Mouse (Mus musculus): ENCODE data around the gene Olfr959. TPM values are rescaled to one million over a fixed set of nuclear protein-coding genes. Genes with fewer than 3 reads are reported as not detected.

The Olfr959 gene
- not detected for total RNA-seq (2021)
- long read RNA-seq, experiment 1 = 0 reads
- long read RNA-seq, experiment 2 = 0 reads

DNA sequence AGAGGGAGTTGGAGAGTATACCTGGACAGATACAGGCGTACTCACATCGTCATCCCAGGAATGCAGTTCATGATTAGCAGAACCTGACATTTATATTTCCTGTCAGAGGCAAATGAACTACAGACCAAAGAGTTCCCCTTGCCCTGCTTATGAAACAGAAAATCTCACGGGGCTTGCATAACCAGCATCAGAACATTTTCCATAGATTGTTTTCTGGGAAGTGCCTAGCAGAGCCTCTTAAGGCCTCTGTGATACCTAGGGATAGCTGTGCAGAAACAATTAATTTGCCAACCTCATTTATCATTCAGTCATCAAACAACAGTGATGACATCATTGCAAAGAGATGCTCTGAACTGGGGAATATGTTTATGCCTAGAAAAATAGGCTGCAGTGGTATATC is at the start of gene Olfr959:
TSS of gene Olfr959 (minus strand) at position 101 of the 400 bp plus-strand sequence.
- DNase-seq = no peak
- intact Hi-C loops (cut with DNase I) = no loop called here

DNA sequence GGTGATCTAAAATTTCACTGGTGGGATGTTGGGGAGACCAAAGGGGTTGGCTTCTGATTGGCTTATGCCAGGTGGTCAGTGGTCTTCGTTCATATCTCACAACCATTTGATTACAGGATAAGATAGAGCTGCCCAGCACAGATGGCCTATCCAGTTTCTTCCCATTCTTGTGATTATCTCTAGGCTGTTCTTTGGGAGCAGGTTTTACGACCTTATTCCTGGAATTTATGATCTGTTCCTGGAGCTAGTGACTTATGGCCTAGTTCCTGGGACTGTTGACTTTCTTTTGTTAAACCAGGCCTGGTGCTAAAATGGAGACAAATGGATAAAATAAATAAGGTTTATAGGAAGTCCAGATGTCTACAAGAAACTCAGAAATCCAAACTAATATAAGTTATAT is 49.3 kb upstream of the Olfr959 start:
- no peak for DNase-seq

DNA sequence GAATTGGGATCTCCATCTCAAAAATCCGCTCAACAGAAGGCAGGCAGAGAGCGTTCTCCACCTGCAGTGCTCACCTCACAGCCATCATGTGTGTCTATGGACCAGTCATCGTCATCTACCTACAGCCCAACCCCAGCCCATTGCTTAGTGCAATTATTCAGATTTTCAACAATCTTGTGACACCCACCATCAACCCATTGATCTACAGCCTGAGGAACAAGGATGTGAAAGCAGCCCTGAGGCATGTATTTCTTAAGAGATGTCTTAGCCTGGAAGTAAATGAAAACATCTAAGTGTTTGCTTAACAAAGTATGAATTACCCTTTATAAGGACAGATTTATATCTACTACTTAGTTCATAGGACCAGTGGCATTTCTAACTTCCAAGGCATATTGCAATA is 48.4 kb upstream of the Olfr959 start:
- intact Hi-C loops (cut with DNase I) = no loop called here
- DNase-seq = no peak

More for the DNA sequence above, 49.3 kb upstream of the Olfr959 start:
- intact Hi-C loops (cut with DNase I) = no loop called here

- intact Hi-C loops (cut with DNase I) = no loop called here
Observed at GRCm38 (mm10) chr9:39621073-39621472, 45.7 kb upstream of the Olfr959 start, which contains the start of gene Olfr960. Olfr960 (plus strand) TSS chr9:39621373.

GRCm38 (mm10) chr9:39611953-39612352 is 36.6 kb upstream of the Olfr959 start:
- peak in 1 of 2 experiments; percentile 27 for DNase-seq
- intact Hi-C loops (cut with DNase I) = loop anchor here (2.0 kb wide), 1 partner anchor 103 kb away; no protein-coding TSS in a partner anchor

More at GRCm38 (mm10) chr9:39621073-39621472, 45.7 kb upstream of the Olfr959 start, which contains the start of gene Olfr960:
- DNase-seq = no peak

- intact Hi-C loops (cut with DNase I) = no loop called here
- DNase-seq = no peak
Observed at GRCm38 (mm10) chr9:39610355-39610754, 35.0 kb upstream of the Olfr959 start, which contains the start of gene Olfr148. Olfr148 (plus strand) TSS chr9:39610655.

DNA sequence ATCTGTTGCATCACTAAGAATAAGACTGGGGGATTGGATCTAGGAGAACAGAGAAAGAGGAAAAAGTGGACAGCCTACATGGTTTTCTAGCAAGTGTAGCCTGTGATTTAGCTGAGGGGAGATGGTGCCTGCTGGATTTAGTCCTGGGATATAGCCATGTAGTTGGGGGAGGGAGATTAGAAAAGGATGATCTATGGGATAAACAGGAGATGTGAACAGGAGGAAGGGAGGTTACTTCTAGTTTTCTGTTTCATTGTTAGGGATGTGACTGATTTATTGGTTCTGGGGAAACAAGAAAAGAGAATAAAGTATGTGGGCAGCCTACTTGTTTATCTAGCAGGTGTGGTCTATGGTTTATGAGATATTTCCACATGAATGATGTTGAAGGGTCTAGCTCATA is 33.1 kb upstream of the Olfr959 start:
- no peak for DNase-seq
- intact Hi-C loops (cut with DNase I) = no loop called here

DNA sequence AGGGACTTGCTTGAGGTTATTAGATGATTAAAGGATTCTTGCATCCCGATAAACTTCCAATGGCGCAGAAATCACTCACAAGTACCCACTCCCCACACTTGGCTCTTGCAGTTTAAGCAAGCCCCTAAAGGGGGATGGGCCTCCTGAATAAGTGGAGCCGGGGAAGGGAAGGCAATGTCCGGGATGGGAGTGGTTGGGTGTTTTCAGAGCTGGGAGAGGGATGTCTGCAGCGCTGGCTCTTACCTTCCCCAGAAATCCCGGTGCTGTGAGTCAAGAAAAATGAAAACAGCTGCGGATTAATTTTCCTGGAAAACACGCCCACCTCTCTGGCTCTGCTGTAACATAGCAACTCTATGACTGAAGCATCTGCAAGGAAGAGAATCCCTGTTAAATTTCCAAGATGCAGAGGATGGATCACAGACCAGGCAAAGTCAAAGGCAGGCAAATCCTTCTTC is 28.7 kb upstream of the Olfr959 start, which contains the start of gene AW551984:
TSS of gene AW551984 (minus strand) at position 405 of the 455 bp plus-strand sequence.
- intact Hi-C loops (cut with DNase I) = no loop called here
- DNase-seq = peak in 1 of 2 experiments; percentile 4

GRCm38 (mm10) chr9:39603333-39603845 is 28.0 kb upstream of the Olfr959 start:
- intact Hi-C loops (cut with DNase I) = no loop called here

DNA sequence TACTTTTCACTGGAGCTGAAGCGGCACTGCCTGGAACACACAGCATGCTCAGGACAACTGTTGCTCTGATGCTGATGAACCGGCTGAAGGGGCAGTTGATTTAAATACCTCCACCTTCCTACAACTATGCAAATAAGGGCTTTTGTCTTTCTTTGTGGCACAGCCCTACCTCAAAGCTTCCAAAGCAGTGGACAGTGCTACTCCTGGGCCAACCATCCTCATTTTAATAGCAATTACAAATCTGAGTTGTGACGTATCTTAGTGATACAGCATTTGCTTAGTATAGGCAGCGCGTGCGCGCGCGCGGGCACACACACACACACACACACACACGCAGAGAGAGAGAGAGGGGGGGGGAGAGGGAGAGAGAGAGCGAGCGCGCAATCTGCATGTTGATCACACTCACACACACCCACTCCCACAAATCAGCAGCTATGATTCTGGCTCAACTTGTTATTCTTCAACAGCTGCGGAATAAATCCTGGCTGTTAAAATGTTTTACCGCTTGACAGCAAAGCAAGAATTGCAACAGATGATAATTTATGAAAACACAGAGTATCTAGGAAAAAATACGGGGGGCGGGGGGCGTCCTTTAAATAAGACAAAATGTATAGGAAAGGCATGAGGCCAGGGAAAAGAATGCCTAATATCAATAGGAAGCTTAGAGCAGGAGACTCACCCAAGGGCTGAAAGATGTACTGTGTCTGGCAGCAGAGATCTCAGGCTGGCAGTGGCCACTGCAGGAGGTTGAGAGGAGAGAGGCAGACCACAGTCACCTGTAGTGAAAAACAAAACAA is 27.4 kb upstream of the Olfr959 start:
- no peak for DNase-seq
- intact Hi-C loops (cut with DNase I) = no loop called here

More at GRCm38 (mm10) chr9:39603333-39603845, 28.0 kb upstream of the Olfr959 start:
- DNase-seq = peak in 1 of 2 experiments; percentile 18

DNA sequence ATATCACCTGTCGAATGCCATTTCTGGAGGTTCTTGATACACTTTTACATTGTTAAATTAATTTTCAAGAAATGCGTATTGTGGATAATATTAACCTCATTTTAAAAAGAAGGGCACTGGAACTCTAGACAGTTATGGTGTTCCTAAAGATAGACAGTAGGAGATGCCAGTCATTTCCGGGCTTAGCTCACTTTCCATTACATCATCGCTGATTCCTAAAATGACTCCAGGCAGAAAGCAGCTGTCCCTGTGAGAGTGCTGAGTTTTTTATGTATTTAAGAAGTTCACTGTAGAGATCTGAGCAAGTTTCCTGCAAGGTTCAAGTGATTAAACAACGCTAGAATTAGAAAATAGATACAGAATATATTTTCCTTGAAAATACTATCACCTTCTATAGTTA is 1.7 kb upstream of the Olfr959 start:
- peak in 1 of 2 experiments; percentile 3 for DNase-seq
- intact Hi-C loops (cut with DNase I) = no loop called here

DNA sequence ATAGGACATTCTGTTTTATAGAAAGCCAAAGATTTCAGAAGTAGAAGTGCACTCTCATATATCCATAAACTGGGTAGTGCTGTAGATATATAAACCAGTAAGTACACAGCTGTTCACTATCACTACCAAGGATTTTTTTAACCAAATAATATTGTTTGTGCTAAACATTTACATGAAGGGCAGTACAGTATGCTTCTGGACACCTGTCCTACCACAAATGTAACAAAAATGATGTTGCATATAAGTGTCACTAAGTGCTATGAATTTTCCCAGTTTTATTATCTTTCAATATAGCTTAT is 17.1 kb downstream of the Olfr959 start:
- DNase-seq = no peak
- intact Hi-C loops (cut with DNase I) = no loop called here

DNA sequence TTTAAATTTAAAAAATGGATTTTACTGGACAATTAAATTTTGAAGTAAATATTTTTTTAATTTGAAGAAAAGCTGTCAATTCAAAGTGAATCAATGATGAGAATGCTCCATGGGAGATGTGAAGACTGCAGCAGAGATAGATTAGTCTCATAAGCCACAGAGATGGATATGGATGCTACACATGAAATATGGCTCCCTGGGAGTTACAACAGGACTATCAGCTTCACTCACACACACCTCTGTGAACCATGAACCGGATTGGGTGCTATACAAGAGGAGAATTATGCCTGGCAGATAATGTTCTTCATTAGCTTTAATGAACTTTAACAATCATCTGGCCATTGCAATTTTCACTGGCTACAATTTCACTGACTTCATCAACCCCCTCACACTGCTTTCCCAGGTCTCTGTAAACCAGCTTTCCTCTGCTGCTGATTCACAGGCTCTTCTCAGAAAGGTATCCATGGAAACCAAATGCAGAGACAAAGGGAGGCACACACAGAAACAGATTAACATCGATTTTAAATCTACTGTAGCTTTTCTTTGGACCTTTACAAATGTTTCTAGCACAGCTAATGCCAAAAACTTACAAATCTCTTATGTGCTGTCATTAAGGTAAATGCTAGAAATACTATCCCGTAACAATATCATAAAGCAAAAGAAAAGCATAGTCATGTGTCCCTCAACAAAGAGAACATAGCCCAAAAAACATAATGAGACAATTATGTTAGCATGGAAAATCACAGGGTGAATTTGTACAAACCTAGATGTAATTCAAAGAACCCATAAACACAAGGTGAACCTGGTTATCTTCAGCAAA is 17.6 kb downstream of the Olfr959 start:
- intact Hi-C loops (cut with DNase I) = no loop called here
- DNase-seq = no peak

GRCm38 (mm10) chr9:39553946-39554345 is 21.4 kb downstream of the Olfr959 start, which contains the start of gene Olfr958:
Olfr958 (minus strand) TSS chr9:39554054.
- intact Hi-C loops (cut with DNase I) = no loop called here

DNA sequence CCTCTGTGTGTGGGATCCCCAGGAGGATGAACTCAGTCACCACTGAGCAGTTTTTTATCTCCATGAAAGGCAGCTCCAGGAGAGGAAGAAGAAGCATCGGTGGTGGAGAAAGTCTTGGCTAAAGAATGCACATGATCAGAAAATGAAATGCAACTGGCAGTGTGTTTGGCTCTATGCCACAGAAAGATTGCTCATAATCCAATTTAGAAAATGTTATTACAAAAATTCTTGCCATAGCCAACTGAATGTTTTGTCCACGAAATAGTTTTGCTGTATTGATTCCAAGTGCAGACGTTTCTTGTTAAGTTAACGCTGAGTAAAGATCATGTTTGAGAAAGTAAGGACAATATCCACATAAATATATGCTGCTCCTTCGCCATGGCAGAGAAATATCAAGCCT is 24.6 kb downstream of the Olfr959 start:
- no peak for DNase-seq
- intact Hi-C loops (cut with DNase I) = no loop called here

More at GRCm38 (mm10) chr9:39553946-39554345, 21.4 kb downstream of the Olfr959 start, which contains the start of gene Olfr958:
- DNase-seq = no peak

- no peak for DNase-seq
- intact Hi-C loops (cut with DNase I) = no loop called here
Observed at GRCm38 (mm10) chr9:39523616-39524285, 51.6 kb downstream of the Olfr959 start.

All from heart, postnatal 14 days (tissue).